Comparison of ENCODE assay signal across 19 mouse cellular contexts in genomic region chr16:20478504-20478903, GRCm38 (mm10). TPM values are rescaled to one million over a fixed set of nuclear protein-coding genes. Genes with fewer than 3 reads are reported as not detected.
DNase-seq lines count a peak whose midpoint lies in the region; ATAC-seq and TF ChIP-seq lines count a peak whose summit lies in the region.
"Had no signal": no experiment of that assay in that cellular context is flagged by ENCODE, and none has a peak within 500 bp of the region (broad histone marks: within the 10 kb centered on the region; RNA-seq: fewer than 3 reads in every experiment).

No protein-coding gene starts in this region.

- WGBS in heart, adult 2 months: 63% methylated on average over 2 of the region's 2 CpGs
- 55% methylated on average over 2 of the region's 2 CpGs for WGBS in intestine, embryonic 16.5 days
- WGBS in midbrain, embryonic 10.5 days: 77% methylated on average over 2 of the region's 2 CpGs

- no peak for TF ChIP-seq EP300 in heart, adult 2 months (IDR thresholded peaks at IDR 0.05; ENCODE audit: insufficient read depth, low read depth, low read length)
- TF ChIP-seq EP300 in ES-Bruce4 (IDR thresholded peaks at IDR 0.05; ENCODE audit: insufficient read depth, low read depth, low read length): no peak

- no peak overlapping the region for H3K9ac ChIP-seq in heart, adult 2 months (ENCODE audit: low read depth, low read length)
- no peak overlapping the region for H3K9ac ChIP-seq in ES-Bruce4 (ENCODE audit: low read depth, poor library complexity, severe bottlenecking)
- H3K9ac ChIP-seq in intestine, embryonic 16.5 days (ENCODE audit: low read depth, low read length): no peak overlapping the region
- H3K9ac ChIP-seq: forebrain, postnatal 0 days; hindbrain, embryonic 13.5 days; liver, embryonic 15.5 days had no signal

- intact Hi-C loops in heart, adult 2 months (cut with DNase I): loop anchor here (10.0 kb wide), 1 partner anchor 754 kb away; no protein-coding TSS in a partner anchor

- peak; percentile 34; the same call in 1 of the 2 replicates for ATAC-seq in intestine, embryonic 16.5 days
- ATAC-seq: forebrain, postnatal 0 days had no signal

- H3K27me3 ChIP-seq in heart, adult 2 months (ENCODE audit: control insufficient read depth, insufficient read depth, low read length): no peaks in the 10 kb centered on the region
- no peaks in the 10 kb centered on the region for H3K27me3 ChIP-seq in ES-Bruce4 (ENCODE audit: control insufficient read depth, insufficient read depth, low read length, poor library complexity, severe bottlenecking)
- H3K27me3 ChIP-seq in intestine, embryonic 16.5 days (replicated peaks; ENCODE audit: control insufficient read depth, insufficient read depth, low read length): no peaks in the 10 kb centered on the region
- H3K27me3 ChIP-seq in midbrain, embryonic 10.5 days (ENCODE audit: low read depth, poor library complexity, severe bottlenecking): no peaks in the 10 kb centered on the region
- H3K27me3 ChIP-seq: hindbrain, embryonic 13.5 days; liver, embryonic 15.5 days had no signal

- H3K27ac ChIP-seq in heart, adult 2 months: no peak overlapping the region
- H3K27ac ChIP-seq in ES-Bruce4 (ENCODE audit: insufficient read depth, low read length): peak overlapping the region; percentile 91
- H3K27ac ChIP-seq in intestine, embryonic 16.5 days (ENCODE audit: low read length): no peak overlapping the region
- H3K27ac ChIP-seq in midbrain, embryonic 10.5 days (replicated peaks): no peak overlapping the region
- H3K27ac ChIP-seq: hindbrain, embryonic 13.5 days; liver, embryonic 15.5 days; stomach, postnatal 0 days had no signal

- no peak for TF ChIP-seq CTCF in heart, adult 2 months (IDR thresholded peaks at IDR 0.05)
- TF ChIP-seq CTCF in ES-Bruce4 (IDR thresholded peaks at IDR 0.05; ENCODE audit: low read depth, low read length): no peak

- H3K4me2 ChIP-seq in intestine, embryonic 16.5 days (ENCODE audit: low read depth, low read length): no peak overlapping the region
- H3K4me2 ChIP-seq: hindbrain, embryonic 13.5 days; liver, embryonic 15.5 days had no signal

- TF ChIP-seq POLR2A in heart, adult 2 months (IDR thresholded peaks at IDR 0.05; ENCODE audit: insufficient read depth, low read depth, low read length): no peak
- TF ChIP-seq POLR2A in ES-Bruce4 (IDR thresholded peaks at IDR 0.05; ENCODE audit: insufficient read depth, low read length): no peak

- peak; percentile 86 for DNase-seq in heart, adult 11 months
- no peak for DNase-seq in heart, adult 2 months
- DNase-seq in kidney, postnatal 14 days: peak; percentile 59
- no peak for DNase-seq in left cerebral cortex, adult 11 months (ENCODE audit: low spot score)
- no peak for DNase-seq in midbrain, embryonic 10.5 days (ENCODE audit: low spot score)
- DNase-seq in adrenal gland, postnatal 36 days: no peak
- DNase-seq: B cell, adult 2 months; forebrain, postnatal 0 days; gastrocnemius, postnatal 10 days; lung, postnatal 4 days; midbrain, embryonic 14.5 days; right cerebral cortex, postnatal 4 days; thymus, postnatal 4 days had no signal

- H3K4me3 ChIP-seq in heart, adult 2 months: no peak overlapping the region
- H3K4me3 ChIP-seq in ES-Bruce4 (ENCODE audit: low read depth, low read length): no peak overlapping the region
- H3K4me3 ChIP-seq in intestine, embryonic 16.5 days (ENCODE audit: low read length): no peak overlapping the region
- H3K4me3 ChIP-seq in midbrain, embryonic 10.5 days: no peak overlapping the region
- H3K4me3 ChIP-seq: erythroblast, embryonic 14.5 days; hindbrain, embryonic 13.5 days; liver, embryonic 15.5 days had no signal

- H3K9me3 ChIP-seq in ES-Bruce4 (replicated peaks; ENCODE audit: control insufficient read depth, insufficient read depth, low read length, poor library complexity, severe bottlenecking): 0 out of 2 replicates have a peak, but pooled peaks cover 4% of the 10 kb centered on the region
- no peaks in the 10 kb centered on the region for H3K9me3 ChIP-seq in intestine, embryonic 16.5 days (ENCODE audit: control insufficient read depth, low read length)
- H3K9me3 ChIP-seq in midbrain, embryonic 10.5 days (replicated peaks): no peaks in the 10 kb centered on the region
- H3K9me3 ChIP-seq: hindbrain, embryonic 13.5 days; liver, embryonic 15.5 days had no signal

- no peaks in the 10 kb centered on the region for H3K36me3 ChIP-seq in heart, adult 2 months (ENCODE audit: control insufficient read depth, insufficient read depth, low read length)
- H3K36me3 ChIP-seq in ES-Bruce4 (ENCODE audit: control insufficient read depth, insufficient read depth, low read length, poor library complexity, severe bottlenecking): no peaks in the 10 kb centered on the region
- no peaks in the 10 kb centered on the region for H3K36me3 ChIP-seq in intestine, embryonic 16.5 days (ENCODE audit: control insufficient read depth, insufficient read depth, low read length)
- H3K36me3 ChIP-seq in midbrain, embryonic 10.5 days: no peaks in the 10 kb centered on the region
- H3K36me3 ChIP-seq: hindbrain, embryonic 13.5 days; liver, embryonic 15.5 days had no signal

- H3K79me2 ChIP-seq in heart, adult 2 months (replicated peaks; ENCODE audit: control insufficient read depth, insufficient read depth, low read length): no peaks in the 10 kb centered on the region

- no peaks in the 10 kb centered on the region for H3K4me1 ChIP-seq in heart, adult 2 months (ENCODE audit: control insufficient read depth, insufficient read depth, low read length)
- H3K4me1 ChIP-seq in ES-Bruce4 (ENCODE audit: control insufficient read depth, insufficient read depth, low read length): peaks cover 2% of the 10 kb centered on the region
- peaks cover 5% of the 10 kb centered on the region; the same call in 1 of the 2 replicates for H3K4me1 ChIP-seq in intestine, embryonic 16.5 days (ENCODE audit: control insufficient read depth, insufficient read depth, low read length)
- H3K4me1 ChIP-seq in midbrain, embryonic 10.5 days: no peaks in the 10 kb centered on the region
- H3K4me1 ChIP-seq: liver, embryonic 15.5 days had no signal

RNA-seq across cellular contexts. Expression of gene Eif2b5, which starts 20.1 kb away (rescaled TPM):
- 10 to 100 TPM; 49.9 to 60.1 TPM for total RNA-seq in heart, adult 2 months (2021)
- polyA plus RNA-seq in heart, adult 2 months (2012; rRNA removed): 26.0 and 40.5 TPM in 2 replicates
- polyA plus RNA-seq in ES-Bruce4 (2011; ENCODE audit: insufficient read depth, insufficient read length, low read depth, missing spikeins): 86.6 and 94.0 TPM in 2 replicates
- 90.0 and 93.7 TPM in 2 replicates for polyA plus RNA-seq in intestine, embryonic 16.5 days (2015; fragmentation: Nextera tagmentation; extraction: Ambion mirVana)
- polyA plus RNA-seq in midbrain, embryonic 10.5 days (2016; fragmentation: Nextera tagmentation; extraction: Ambion mirVana): 151 TPM in 2 replicates
- 10 to 100 TPM; 62.4 to 62.6 TPM for total RNA-seq in adrenal gland, postnatal 36 days (2021)

RNA-seq across cellular contexts. Expression of gene Dvl3, which starts 38.3 kb away (rescaled TPM):
- total RNA-seq in heart, adult 2 months (2021): 10 to 100 TPM; 46.0 to 49.7 TPM
- polyA plus RNA-seq in heart, adult 2 months (2012; rRNA removed): 28.7 and 32.9 TPM in 2 replicates
- 37.9 and 38.8 TPM in 2 replicates for polyA plus RNA-seq in ES-Bruce4 (2011; ENCODE audit: insufficient read depth, insufficient read length, low read depth, missing spikeins)
- polyA plus RNA-seq in intestine, embryonic 16.5 days (2015; fragmentation: Nextera tagmentation; extraction: Ambion mirVana): 15.7 and 18.5 TPM in 2 replicates
- polyA plus RNA-seq in midbrain, embryonic 10.5 days (2016; fragmentation: Nextera tagmentation; extraction: Ambion mirVana): 28.5 and 37.5 TPM in 2 replicates
- 10 to 100 TPM; 40.7 to 45.2 TPM for total RNA-seq in adrenal gland, postnatal 36 days (2021)

RNA-seq across cellular contexts. Expression of gene Abcc5, which starts 52.3 kb away (rescaled TPM):
- 10 to 100 TPM; 22.6 to 25.6 TPM for total RNA-seq in heart, adult 2 months (2021)
- polyA plus RNA-seq in heart, adult 2 months (2012; rRNA removed): 61.4 and 95.6 TPM in 2 replicates
- 85.0 and 89.5 TPM in 2 replicates for polyA plus RNA-seq in ES-Bruce4 (2011; ENCODE audit: insufficient read depth, insufficient read length, low read depth, missing spikeins)
- 28.0 and 31.0 TPM in 2 replicates for polyA plus RNA-seq in intestine, embryonic 16.5 days (2015; fragmentation: Nextera tagmentation; extraction: Ambion mirVana)
- 56.1 and 72.8 TPM in 2 replicates for polyA plus RNA-seq in midbrain, embryonic 10.5 days (2016; fragmentation: Nextera tagmentation; extraction: Ambion mirVana)
- 10 to 100 TPM; 59.4 to 78.0 TPM for total RNA-seq in adrenal gland, postnatal 36 days (2021)

RNA-seq across cellular contexts. Expression of gene Ap2m1, which starts 56.8 kb away (rescaled TPM):
- 100 to 1,000 TPM; 195 to 211 TPM for total RNA-seq in heart, adult 2 months (2021)
- 307 and 322 TPM in 2 replicates for polyA plus RNA-seq in heart, adult 2 months (2012; rRNA removed)
- polyA plus RNA-seq in ES-Bruce4 (2011; ENCODE audit: insufficient read depth, insufficient read length, low read depth, missing spikeins): 282 and 298 TPM in 2 replicates
- 679 and 681 TPM in 2 replicates for polyA plus RNA-seq in intestine, embryonic 16.5 days (2015; fragmentation: Nextera tagmentation; extraction: Ambion mirVana)
- polyA plus RNA-seq in midbrain, embryonic 10.5 days (2016; fragmentation: Nextera tagmentation; extraction: Ambion mirVana): 711 and 831 TPM in 2 replicates
- 100 to 1,000 TPM; 279 to 383 TPM for total RNA-seq in adrenal gland, postnatal 36 days (2021)

Comparison
In these comparisons a context has a peak if more than half of its experiments do, and no peak if none do; other contexts are left out.
1. DNase-seq: peak in heart, adult 11 months (single experiment) and kidney, postnatal 14 days (single experiment); none in heart, adult 2 months (0 of 2), left cerebral cortex, adult 11 months (single experiment), midbrain, embryonic 10.5 days (single experiment) and adrenal gland, postnatal 36 days (0 of 2).